Mouse (Mus musculus): ENCODE results near the gene Cth.

The Cth gene

GRCm38 (mm10) chr3:157910262-157910661 is 14.6 kb downstream of the Cth start:
- no peak for DNase-seq (ENCODE audit: low spot score in 2 of 2)

- DNase-seq (ENCODE audit: low spot score in 2 of 2): no peak
Observed at GRCm38 (mm10) chr3:157908166-157908565, 16.7 kb downstream of the Cth start.

GRCm38 (mm10) chr3:157901721-157902120 is 23.2 kb downstream of the Cth start:
- DNase-seq (ENCODE audit: low spot score in 2 of 2): no peak

GRCm38 (mm10) chr3:157899986-157900385 is 24.9 kb downstream of the Cth start:
- no peak for DNase-seq (ENCODE audit: low spot score in 2 of 2)

GRCm38 (mm10) chr3:157897645-157898044 is 27.2 kb downstream of the Cth start:
- no peak for DNase-seq (ENCODE audit: low spot score in 2 of 2)

GRCm38 (mm10) chr3:157891819-157892218 is 33.1 kb downstream of the Cth start:
- DNase-seq (ENCODE audit: low spot score in 2 of 2): no peak

- DNase-seq (ENCODE audit: low spot score in 2 of 2): no peak
Observed at GRCm38 (mm10) chr3:157884081-157884643, 40.7 kb downstream of the Cth start.

- DNase-seq (ENCODE audit: low spot score in 2 of 2): no peak
Observed at GRCm38 (mm10) chr3:157883085-157883484, 41.8 kb downstream of the Cth start.

GRCm38 (mm10) chr3:157881992-157882391 is 42.9 kb downstream of the Cth start:
- DNase-seq (ENCODE audit: low spot score in 2 of 2): no peak

GRCm38 (mm10) chr3:157880983-157881382 is 43.9 kb downstream of the Cth start:
- no peak for DNase-seq (ENCODE audit: low spot score in 2 of 2)

- no peak for DNase-seq (ENCODE audit: low spot score in 2 of 2)
Observed at GRCm38 (mm10) chr3:157877847-157878246, 47.0 kb downstream of the Cth start.

- peak in 1 of 2 experiments; percentile 37 for DNase-seq (ENCODE audit: low spot score in 2 of 2)
Observed at GRCm38 (mm10) chr3:157876439-157877156, 48.3 kb downstream of the Cth start.

- DNase-seq (ENCODE audit: low spot score in 2 of 2): no peak
Observed at GRCm38 (mm10) chr3:157872897-157873296, 52.0 kb downstream of the Cth start.

- no peak for DNase-seq (ENCODE audit: low spot score in 2 of 2)
Observed at GRCm38 (mm10) chr3:157867836-157868235, 57.0 kb downstream of the Cth start.

GRCm38 (mm10) chr3:157866251-157866650 is 58.6 kb downstream of the Cth start:
- DNase-seq (ENCODE audit: low spot score in 2 of 2): no peak

GRCm38 (mm10) chr3:157865848-157866247 is 59.0 kb downstream of the Cth start:
- no peak for DNase-seq (ENCODE audit: low spot score in 2 of 2)

- DNase-seq (ENCODE audit: low spot score in 2 of 2): no peak
Observed at GRCm38 (mm10) chr3:157865431-157865830, 59.4 kb downstream of the Cth start.

GRCm38 (mm10) chr3:157852806-157853205 is 72.1 kb downstream of the Cth start:
- DNase-seq (ENCODE audit: low spot score in 2 of 2): no peak

GRCm38 (mm10) chr3:157848503-157848902 is 76.4 kb downstream of the Cth start:
- DNase-seq (ENCODE audit: low spot score in 2 of 2): no peak

GRCm38 (mm10) chr3:157847338-157848284 is 77.3 kb downstream of the Cth start:
- DNase-seq (ENCODE audit: low spot score in 2 of 2): no peak
